Mouse (Mus musculus): Measurements from ENCODE around the gene Cntnap5b. TPM values are rescaled to one million over a fixed set of nuclear protein-coding genes. Genes with fewer than 3 reads are reported as not detected.

Gene Cntnap5b
- total and polyA plus RNA-seq, 2 experiments from 2014 or later = not detected

GRCm38 (mm10) chr1:100251964-100252363 lies 479.4 kb downstream of the Cntnap5b start:
- no peak overlapping the region for H3K4me3 ChIP-seq (ENCODE audit: low read depth, low read length)
- H3K4me2 ChIP-seq (ENCODE audit: low read depth, low read length) = no peak overlapping the region
- DNase-seq (ENCODE audit: low spot score) = no peak
- H3K27me3 ChIP-seq (ENCODE audit: control insufficient read depth, insufficient read depth, low read length) = no peaks in the 10 kb centered on the region
- H3K27ac ChIP-seq (ENCODE audit: low read depth) = no peak overlapping the region
- TF ChIP-seq EP300 (IDR thresholded peaks at IDR 0.05; ENCODE audit: low read depth) = no peak
- no peak for TF ChIP-seq CTCF (IDR thresholded peaks at IDR 0.05; ENCODE audit: low read depth)
- H3K4me1 ChIP-seq (ENCODE audit: control insufficient read depth, insufficient read depth) = no peaks in the 10 kb centered on the region
- H3K9me3 ChIP-seq (replicated peaks; ENCODE audit: control insufficient read depth, low read length) = no peaks in the 10 kb centered on the region
- no peaks in the 10 kb centered on the region for H3K36me3 ChIP-seq (replicated peaks; ENCODE audit: control insufficient read depth, insufficient read depth, low read length)
- ATAC-seq (ENCODE audit: insufficient read depth, low read depth) = no peak
- H3K9ac ChIP-seq (replicated peaks; ENCODE audit: low read depth, low read length) = no peak overlapping the region

DNA sequence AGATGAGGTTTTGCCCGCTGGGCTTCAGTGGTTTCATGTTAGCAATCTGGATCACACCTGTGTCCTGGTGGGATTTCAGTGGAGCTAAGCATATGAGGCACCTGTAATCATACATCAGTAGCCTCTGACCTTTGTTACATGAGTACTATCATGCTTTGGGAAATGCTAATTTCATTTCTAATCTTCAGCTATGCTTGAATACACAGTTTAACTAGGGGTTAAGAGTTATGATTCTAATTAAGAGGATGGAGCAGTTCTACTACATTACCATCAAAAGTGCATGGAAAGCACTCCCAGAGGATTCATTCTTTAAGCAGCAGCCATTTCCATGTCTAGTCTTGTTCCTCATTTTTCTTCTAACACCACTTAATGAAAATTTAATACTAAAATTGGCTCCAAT lies 538.1 kb downstream of the Cntnap5b start:
- ATAC-seq (ENCODE audit: insufficient read depth, low read depth) (no peak), DNase-seq (ENCODE audit: low spot score) (no peak)
- Histone ChIP-seq H3K9ac (replicated peaks; ENCODE audit: low read depth, low read length) (no peak overlapping the region), H3K27ac (ENCODE audit: low read depth) (no peak overlapping the region), H3K27me3 (ENCODE audit: control insufficient read depth, insufficient read depth, low read length) (no peaks in the 10 kb centered on the region), H3K4me3 (ENCODE audit: low read depth, low read length) (no peak overlapping the region), H3K9me3 (replicated peaks; ENCODE audit: control insufficient read depth, low read length) (no peaks in the 10 kb centered on the region), H3K4me2 (ENCODE audit: low read depth, low read length) (no peak overlapping the region), H3K36me3 (replicated peaks; ENCODE audit: control insufficient read depth, insufficient read depth, low read length) (no peaks in the 10 kb centered on the region), H3K4me1 (ENCODE audit: control insufficient read depth, insufficient read depth) (no peaks in the 10 kb centered on the region)
- 70% methylated on average over 1 of the region's 1 CpGs for WGBS
- TF ChIP-seq CTCF (IDR thresholded peaks at IDR 0.05; ENCODE audit: low read depth) (no peak), EP300 (IDR thresholded peaks at IDR 0.05; ENCODE audit: low read depth) (no peak)

DNA sequence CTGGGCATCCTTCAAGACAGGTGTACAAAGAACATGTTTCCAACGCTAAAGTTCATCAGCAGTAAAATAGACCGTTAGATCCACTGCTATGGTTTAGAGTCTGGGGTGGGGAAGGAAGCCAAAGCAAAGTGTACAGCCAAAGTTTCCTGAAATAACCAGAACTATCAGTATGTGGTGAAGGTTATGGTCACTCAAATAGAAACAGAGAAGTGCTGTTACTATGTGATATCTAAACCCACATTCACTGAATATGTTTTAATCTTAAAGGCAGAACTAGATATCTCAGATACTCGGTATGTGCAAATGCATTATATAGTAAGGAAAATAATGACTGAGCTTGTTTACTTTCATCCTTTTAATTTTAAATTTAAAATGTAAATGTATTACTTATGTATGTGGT lies 558.5 kb downstream of the Cntnap5b start:
- no peak overlapping the region for H3K4me2 ChIP-seq (ENCODE audit: low read depth, low read length)
- no peaks in the 10 kb centered on the region for H3K4me1 ChIP-seq (ENCODE audit: control insufficient read depth, insufficient read depth)
- H3K27ac ChIP-seq (ENCODE audit: low read depth) = no peak overlapping the region
- H3K36me3 ChIP-seq (replicated peaks; ENCODE audit: control insufficient read depth, insufficient read depth, low read length) = no peaks in the 10 kb centered on the region
- no peak overlapping the region for H3K4me3 ChIP-seq (ENCODE audit: low read depth, low read length)
- ATAC-seq (ENCODE audit: insufficient read depth, low read depth) (no peak), DNase-seq (ENCODE audit: low spot score) (no peak)
- no peak overlapping the region for H3K9ac ChIP-seq (replicated peaks; ENCODE audit: low read depth, low read length)
- TF ChIP-seq CTCF (IDR thresholded peaks at IDR 0.05; ENCODE audit: low read depth) = no peak
- no peak for TF ChIP-seq EP300 (IDR thresholded peaks at IDR 0.05; ENCODE audit: low read depth)
- H3K27me3 ChIP-seq (ENCODE audit: control insufficient read depth, insufficient read depth, low read length) = no peaks in the 10 kb centered on the region
- WGBS = 68% methylated on average over 3 of the region's 3 CpGs
- no peaks in the 10 kb centered on the region for H3K9me3 ChIP-seq (replicated peaks; ENCODE audit: control insufficient read depth, low read length)

DNA sequence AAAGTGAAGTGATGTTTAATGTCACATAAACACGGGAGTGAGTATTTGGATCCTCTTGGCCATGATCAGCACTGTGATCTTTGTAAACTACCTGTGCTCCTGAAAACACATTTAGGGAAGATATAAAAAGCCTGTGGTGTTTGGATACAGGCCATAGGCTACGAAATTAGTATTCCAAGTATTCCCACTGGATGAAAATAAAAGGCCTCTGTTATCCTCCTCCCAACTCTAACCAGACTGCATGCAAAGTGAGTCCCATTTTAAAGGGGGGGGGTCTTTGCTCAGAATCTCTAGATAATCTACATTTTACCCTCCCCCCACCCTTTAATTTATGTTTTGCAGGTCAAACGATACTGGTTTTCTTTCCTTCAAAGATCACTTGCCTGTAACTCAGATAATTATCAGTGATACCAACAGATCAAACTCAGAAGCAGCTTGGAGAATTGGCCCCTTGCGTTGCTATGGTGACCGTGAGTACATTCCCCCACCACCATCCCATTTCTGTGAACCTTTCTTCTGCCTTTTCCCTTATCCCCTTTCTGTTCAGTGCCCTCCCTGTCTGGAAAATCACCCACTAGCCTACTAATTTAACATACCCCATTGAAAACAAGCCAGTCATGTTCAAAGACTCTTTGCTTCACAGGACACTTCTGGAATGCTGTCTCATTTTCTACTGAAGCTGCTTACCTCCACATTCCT lies 597.0 kb downstream of the Cntnap5b start:
- WGBS = 64% methylated on average over 5 of the region's 5 CpGs
- Histone ChIP-seq H3K9me3 (replicated peaks; ENCODE audit: control insufficient read depth, low read length) (no peaks in the 10 kb centered on the region), H3K4me3 (ENCODE audit: low read depth, low read length) (no peak overlapping the region), H3K27me3 (ENCODE audit: control insufficient read depth, insufficient read depth, low read length) (no peaks in the 10 kb centered on the region), H3K9ac (replicated peaks; ENCODE audit: low read depth, low read length) (no peak overlapping the region), H3K4me1 (ENCODE audit: control insufficient read depth, insufficient read depth) (no peaks in the 10 kb centered on the region), H3K36me3 (replicated peaks; ENCODE audit: control insufficient read depth, insufficient read depth, low read length) (no peaks in the 10 kb centered on the region), H3K27ac (ENCODE audit: low read depth) (no peak overlapping the region), H3K4me2 (ENCODE audit: low read depth, low read length) (no peak overlapping the region)
- no peak for TF ChIP-seq EP300 (IDR thresholded peaks at IDR 0.05; ENCODE audit: low read depth)
- TF ChIP-seq CTCF (IDR thresholded peaks at IDR 0.05; ENCODE audit: low read depth) = no peak
- no peak for ATAC-seq (ENCODE audit: insufficient read depth, low read depth)
- DNase-seq (ENCODE audit: low spot score) = no peak

GRCm38 (mm10) chr1:100386252-100386651 lies 613.7 kb downstream of the Cntnap5b start:
- Histone ChIP-seq H3K9ac (replicated peaks; ENCODE audit: low read depth, low read length) (no peak overlapping the region), H3K27ac (ENCODE audit: low read depth) (no peak overlapping the region), H3K9me3 (replicated peaks; ENCODE audit: control insufficient read depth, low read length) (no peaks in the 10 kb centered on the region), H3K27me3 (ENCODE audit: control insufficient read depth, insufficient read depth, low read length) (no peaks in the 10 kb centered on the region), H3K36me3 (replicated peaks; ENCODE audit: control insufficient read depth, insufficient read depth, low read length) (no peaks in the 10 kb centered on the region), H3K4me1 (ENCODE audit: control insufficient read depth, insufficient read depth) (no peaks in the 10 kb centered on the region), H3K4me2 (ENCODE audit: low read depth, low read length) (no peak overlapping the region), H3K4me3 (ENCODE audit: low read depth, low read length) (no peak overlapping the region)
- TF ChIP-seq CTCF (IDR thresholded peaks at IDR 0.05; ENCODE audit: low read depth) = no peak
- no peak for TF ChIP-seq EP300 (IDR thresholded peaks at IDR 0.05; ENCODE audit: low read depth)
- no peak for DNase-seq (ENCODE audit: low spot score)
- ATAC-seq (ENCODE audit: insufficient read depth, low read depth) = no peak
- WGBS = 45% methylated on average over 1 of the region's 1 CpGs

DNA sequence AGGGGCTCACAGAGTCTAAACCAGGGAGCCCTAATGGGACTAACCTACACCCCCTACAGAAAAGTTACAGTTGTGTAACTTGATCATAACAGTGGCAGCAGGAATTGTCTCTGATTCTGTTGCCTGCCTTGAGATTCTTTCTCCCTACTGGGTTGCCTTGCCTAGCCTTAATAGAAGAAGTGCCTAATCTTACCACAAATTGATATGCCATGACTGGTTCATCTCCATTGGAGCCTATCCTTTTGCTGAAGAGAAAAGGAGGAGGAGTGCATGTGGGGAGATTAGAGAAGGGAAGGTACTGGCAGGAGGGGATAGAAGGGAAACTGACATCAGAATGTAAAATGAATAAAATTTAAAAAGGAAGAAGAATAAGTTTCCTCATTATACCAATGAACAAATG lies 621.5 kb downstream of the Cntnap5b start:
- Histone ChIP-seq H3K9ac (replicated peaks; ENCODE audit: low read depth, low read length) (no peak overlapping the region), H3K4me1 (ENCODE audit: control insufficient read depth, insufficient read depth) (no peaks in the 10 kb centered on the region), H3K9me3 (replicated peaks; ENCODE audit: control insufficient read depth, low read length) (no peaks in the 10 kb centered on the region), H3K36me3 (replicated peaks; ENCODE audit: control insufficient read depth, insufficient read depth, low read length) (no peaks in the 10 kb centered on the region), H3K4me2 (ENCODE audit: low read depth, low read length) (no peak overlapping the region), H3K27me3 (ENCODE audit: control insufficient read depth, insufficient read depth, low read length) (no peaks in the 10 kb centered on the region), H3K4me3 (ENCODE audit: low read depth, low read length) (no peak overlapping the region), H3K27ac (ENCODE audit: low read depth) (no peak overlapping the region)
- ATAC-seq (ENCODE audit: insufficient read depth, low read depth) (no peak), DNase-seq (ENCODE audit: low spot score) (no peak)
- TF ChIP-seq EP300 (IDR thresholded peaks at IDR 0.05; ENCODE audit: low read depth) (no peak), CTCF (IDR thresholded peaks at IDR 0.05; ENCODE audit: low read depth) (no peak)

All from heart, postnatal 0 days (tissue).